Mouse (Mus musculus): ENCODE measurements around the gene Rassf3. TPM values are rescaled to one million over a fixed set of nuclear protein-coding genes. Genes with fewer than 3 reads are reported as not detected.

The Rassf3 gene
- polyA plus RNA-seq (2014; fragmentation: Nextera tagmentation; extraction: Ambion mirVana) = 5.9 and 6.0 TPM in 2 replicates

- Histone ChIP-seq H3K9ac (ENCODE audit: low read length) (peak within 1 kb of the TSS; percentile 72), H3K4me2 (peak within 1 kb of the TSS; percentile 93), H3K9me3 (ENCODE audit: control insufficient read depth, low read length) (no peaks in the 10 kb centered on the region), H3K27ac (ENCODE audit: low read depth, low read length) (no peak within 1 kb of the TSS; the same call in 1 of the 2 replicates), H3K4me1 (ENCODE audit: control insufficient read depth, insufficient read depth, low read length) (peaks cover 12% of the 10 kb centered on the region), H3K36me3 (ENCODE audit: control insufficient read depth, insufficient read depth, low read length) (no peaks in the 10 kb centered on the region), H3K27me3 (ENCODE audit: control insufficient read depth, insufficient read depth, low read length) (peaks cover 9% of the 10 kb centered on the region), H3K4me3 (ENCODE audit: low read depth, low read length) (peak within 1 kb of the TSS; percentile 59)
- DNase-seq (ENCODE audit: low spot score, missing footprints) (peak; percentile 100), ATAC-seq (ENCODE audit: low FRiP score) (peak; percentile 93)
- WGBS = under 1% methylated on average over 45 of the region's 62 CpGs
These were observed at the start of gene Rassf3 for GRCm38 (mm10) chr10:121476190-121476967. Gene Rassf3 (minus strand): TSS chr10:121476347.

- H3K9me3 ChIP-seq (ENCODE audit: control insufficient read depth, low read length) = no peaks in the 10 kb centered on the region
- ATAC-seq (ENCODE audit: low FRiP score) (no peak), DNase-seq (ENCODE audit: low spot score, missing footprints) (peak; percentile 80)
- no peak overlapping the region for H3K4me3 ChIP-seq (ENCODE audit: low read depth, low read length)
- no peak overlapping the region for H3K27ac ChIP-seq (ENCODE audit: low read depth, low read length)
- no peaks in the 10 kb centered on the region for H3K4me1 ChIP-seq (ENCODE audit: control insufficient read depth, insufficient read depth, low read length)
- no peaks in the 10 kb centered on the region for H3K36me3 ChIP-seq (ENCODE audit: control insufficient read depth, insufficient read depth, low read length)
- no peak overlapping the region for H3K4me2 ChIP-seq
- no peak overlapping the region for H3K9ac ChIP-seq (ENCODE audit: low read length)
- H3K27me3 ChIP-seq (ENCODE audit: control insufficient read depth, insufficient read depth, low read length) = no peaks in the 10 kb centered on the region
- 28% methylated on average over 12 of the region's 12 CpGs for WGBS
These were observed 44.9 kb upstream of the Rassf3 start for GRCm38 (mm10) chr10:121520923-121521585.

- ATAC-seq (ENCODE audit: low FRiP score) = no peak
- Histone ChIP-seq H3K9me3 (ENCODE audit: control insufficient read depth, low read length) (no peaks in the 10 kb centered on the region), H3K36me3 (ENCODE audit: control insufficient read depth, insufficient read depth, low read length) (no peaks in the 10 kb centered on the region), H3K4me1 (ENCODE audit: control insufficient read depth, insufficient read depth, low read length) (no peaks in the 10 kb centered on the region), H3K27ac (ENCODE audit: low read depth, low read length) (no peak overlapping the region), H3K27me3 (ENCODE audit: control insufficient read depth, insufficient read depth, low read length) (no peaks in the 10 kb centered on the region), H3K4me3 (ENCODE audit: low read depth, low read length) (no peak overlapping the region), H3K9ac (ENCODE audit: low read length) (no peak overlapping the region), H3K4me2 (no peak overlapping the region)
- peak; percentile 72 for DNase-seq (ENCODE audit: low spot score, missing footprints)
- WGBS = 72% methylated on average over 2 of the region's 2 CpGs
These were observed 43.6 kb upstream of the Rassf3 start for GRCm38 (mm10) chr10:121519710-121520109.

- no peak overlapping the region for H3K9ac ChIP-seq (ENCODE audit: low read length)
- no peak overlapping the region for H3K4me3 ChIP-seq (ENCODE audit: low read depth, low read length)
- H3K27ac ChIP-seq (ENCODE audit: low read depth, low read length) = no peak overlapping the region
- DNase-seq (ENCODE audit: low spot score, missing footprints) = peak; percentile 100
- no peaks in the 10 kb centered on the region for H3K4me1 ChIP-seq (ENCODE audit: control insufficient read depth, insufficient read depth, low read length)
- WGBS = 32% methylated on average over 18 of the region's 18 CpGs
- H3K27me3 ChIP-seq (ENCODE audit: control insufficient read depth, insufficient read depth, low read length) = no peaks in the 10 kb centered on the region
- H3K9me3 ChIP-seq (ENCODE audit: control insufficient read depth, low read length) = no peaks in the 10 kb centered on the region
- H3K4me2 ChIP-seq = no peak overlapping the region
- ATAC-seq (ENCODE audit: low FRiP score) = peak; percentile 66; the same call in 1 of the 2 replicates
- H3K36me3 ChIP-seq (ENCODE audit: control insufficient read depth, insufficient read depth, low read length) = no peaks in the 10 kb centered on the region
These were observed 40.0 kb upstream of the Rassf3 start for GRCm38 (mm10) chr10:121516008-121516600.

GRCm38 (mm10) chr10:121509751-121510643, 33.9 kb upstream of the Rassf3 start:
- no peak overlapping the region for H3K4me2 ChIP-seq
- ATAC-seq (ENCODE audit: low FRiP score) (peak; percentile 74), DNase-seq (ENCODE audit: low spot score, missing footprints) (peak; percentile 92)
- 32% methylated on average over 24 of the region's 24 CpGs for WGBS
- no peak overlapping the region for H3K9ac ChIP-seq (ENCODE audit: low read length)
- no peak overlapping the region for H3K4me3 ChIP-seq (ENCODE audit: low read depth, low read length)
- H3K36me3 ChIP-seq (ENCODE audit: control insufficient read depth, insufficient read depth, low read length) = no peaks in the 10 kb centered on the region
- peaks cover 15% of the 10 kb centered on the region; the same call in 1 of the 2 replicates for H3K4me1 ChIP-seq (ENCODE audit: control insufficient read depth, insufficient read depth, low read length)
- no peak overlapping the region for H3K27ac ChIP-seq (ENCODE audit: low read depth, low read length)
- no peaks in the 10 kb centered on the region for H3K27me3 ChIP-seq (ENCODE audit: control insufficient read depth, insufficient read depth, low read length)
- H3K9me3 ChIP-seq (ENCODE audit: control insufficient read depth, low read length) = no peaks in the 10 kb centered on the region

- 91% methylated on average over 16 of the region's 16 CpGs for WGBS
- ATAC-seq (ENCODE audit: low FRiP score) (no peak), DNase-seq (ENCODE audit: low spot score, missing footprints) (peak; percentile 79)
- no peak overlapping the region for H3K4me2 ChIP-seq
- H3K27me3 ChIP-seq (ENCODE audit: control insufficient read depth, insufficient read depth, low read length) = no peaks in the 10 kb centered on the region
- peaks cover 17% of the 10 kb centered on the region; the same call in 1 of the 2 replicates for H3K4me1 ChIP-seq (ENCODE audit: control insufficient read depth, insufficient read depth, low read length)
- H3K4me3 ChIP-seq (ENCODE audit: low read depth, low read length) = no peak overlapping the region
- no peaks in the 10 kb centered on the region for H3K9me3 ChIP-seq (ENCODE audit: control insufficient read depth, low read length)
- no peak overlapping the region for H3K27ac ChIP-seq (ENCODE audit: low read depth, low read length)
- H3K36me3 ChIP-seq (ENCODE audit: control insufficient read depth, insufficient read depth, low read length) = no peaks in the 10 kb centered on the region
- H3K9ac ChIP-seq (ENCODE audit: low read length) = no peak overlapping the region
These were observed 31.8 kb upstream of the Rassf3 start for GRCm38 (mm10) chr10:121507755-121508544.

- no peak overlapping the region for H3K4me3 ChIP-seq (ENCODE audit: low read depth, low read length)
- 53% methylated on average over 29 of the region's 29 CpGs for WGBS
- H3K9me3 ChIP-seq (ENCODE audit: control insufficient read depth, low read length) = no peaks in the 10 kb centered on the region
- no peaks in the 10 kb centered on the region for H3K36me3 ChIP-seq (ENCODE audit: control insufficient read depth, insufficient read depth, low read length)
- H3K27me3 ChIP-seq (ENCODE audit: control insufficient read depth, insufficient read depth, low read length) = no peaks in the 10 kb centered on the region
- DNase-seq (ENCODE audit: low spot score, missing footprints) (peak; percentile 90), ATAC-seq (ENCODE audit: low FRiP score) (no peak)
- H3K27ac ChIP-seq (ENCODE audit: low read depth, low read length) = 0 out of 2 replicates have a peak overlapping the region, but pooled peaks have one; percentile 25
- no peak overlapping the region for H3K4me2 ChIP-seq
- H3K4me1 ChIP-seq (ENCODE audit: control insufficient read depth, insufficient read depth, low read length) = peaks cover 17% of the 10 kb centered on the region; the same call in 1 of the 2 replicates
- no peak overlapping the region for H3K9ac ChIP-seq (ENCODE audit: low read length)
These were observed 30.8 kb upstream of the Rassf3 start for GRCm38 (mm10) chr10:121506731-121507583.

Measured in midbrain, embryonic 11.5 days (tissue).